Mouse (Mus musculus) neural tube, embryonic 13.5 days (tissue): ENCODE measurements around the gene Skiv2l. TPM values are rescaled to one million over a fixed set of nuclear protein-coding genes. Genes with fewer than 3 reads are reported as not detected.

Experiments
- ATAC-seq: fragments of 200-750 bp; cut with Nextera tagmentation; 2 replicates; pipeline ENCODE4 v1.8.0; 2017; ENCODE audit warnings: low read depth, mild to moderate bottlenecking, moderate TSS enrichment, moderate library complexity
- H3K27ac ChIP-seq: fragments of 300-500 bp; sonication (generic); replicated peaks from 2 replicates; pipeline ENCODE4 v1.5.1; 2015; ENCODE audit warnings: moderate library complexity, mild to moderate bottlenecking, inconsistent platforms
- H3K27me3 ChIP-seq: fragments of 300-500 bp; sonication (generic); 2 replicates; pipeline ENCODE4 v1.6.1; 2015; ENCODE audit warnings: mild to moderate bottlenecking, inconsistent platforms
- H3K36me3 ChIP-seq: fragments of 300-500 bp; sonication (generic); 2 replicates; pipeline ENCODE4 v1.6.1; 2015; ENCODE audit warnings: mild to moderate bottlenecking, inconsistent platforms
- H3K4me1 ChIP-seq: fragments of 300-500 bp; sonication (generic); replicated peaks from 2 replicates; pipeline ENCODE4 v1.6.1; 2015; ENCODE audit warnings: inconsistent platforms
- H3K4me2 ChIP-seq: fragments of 300-500 bp; sonication (generic); 2 replicates; pipeline ENCODE4 v1.6.1; 2015; ENCODE audit warnings: inconsistent platforms, mild to moderate bottlenecking, moderate library complexity
- H3K4me3 ChIP-seq: fragments of 300-500 bp; sonication (generic); 2 replicates; pipeline ENCODE4 v1.5.1; 2015; ENCODE audit warnings: mild to moderate bottlenecking, inconsistent platforms
- H3K9ac ChIP-seq: fragments of 300-500 bp; sonication (generic); 2 replicates; pipeline ENCODE4 v1.6.1; 2015; ENCODE audit warnings: moderate library complexity, mild to moderate bottlenecking, inconsistent platforms
- H3K9me3 ChIP-seq: fragments of 300-500 bp; sonication (generic); 2 replicates; pipeline ENCODE4 v1.6.1; 2016; ENCODE audit warnings: inconsistent platforms
- WGBS: fragments of 180-500 bp; shearing (Covaris S2); methylation state at CpG from one replicate; pipeline ENCODE4 v1.1.7; 2015; 5-methylcytosine and 5-hydroxymethylcytosine counted together
- polyA plus RNA-seq: library from polyadenylated mRNA; unstranded; fragments of >200 nt; fragmentation: Nextera tagmentation; extraction: Ambion mirVana; gene quantifications from 2 replicates; pipeline ENCODE4 v1.2.1, GENCODE M21; 2015

The Skiv2l gene
- polyA plus RNA-seq, 1 experiment from 2014 or later: 49.7 TPM

DNA sequence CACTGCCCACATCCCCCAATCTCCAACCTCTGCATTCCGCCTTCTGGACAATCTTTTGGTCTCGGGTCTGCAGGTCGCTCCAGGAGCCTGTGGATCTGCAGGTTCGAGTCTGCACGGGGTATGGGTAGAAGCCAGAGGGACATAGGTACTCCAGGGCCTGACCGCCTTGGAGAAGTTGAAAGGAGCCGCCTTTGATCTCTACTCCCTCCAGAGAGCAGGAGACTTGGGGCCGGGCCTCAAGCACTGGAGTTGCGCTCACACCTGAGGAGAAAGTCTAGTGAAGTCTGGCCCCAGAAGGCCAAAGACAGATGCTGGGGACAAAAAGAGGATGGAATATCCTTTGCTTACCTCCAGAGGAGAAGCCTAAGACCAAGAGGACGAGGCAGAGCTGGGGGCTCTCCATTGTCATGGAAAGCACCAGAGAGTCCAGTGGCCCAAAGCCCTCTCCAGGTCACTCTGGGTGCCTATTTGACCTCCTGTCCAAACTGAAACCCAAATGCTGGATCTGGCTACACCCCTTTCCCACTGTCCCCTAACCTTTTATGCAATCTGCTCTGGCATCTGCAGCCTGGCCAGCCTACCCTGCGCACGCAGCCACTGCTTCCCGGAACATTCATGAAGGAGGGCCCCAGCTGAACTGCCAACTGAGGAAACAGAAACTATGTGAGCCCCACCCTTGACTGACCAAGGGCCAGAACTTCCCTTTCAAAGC is 11.8 kb upstream of the Skiv2l start:
- Histone ChIP-seq H3K9ac (no peak overlapping the region), H3K4me1 (no peaks in the 10 kb centered on the region), H3K9me3 (no peaks in the 10 kb centered on the region), H3K4me2 (no peak overlapping the region), H3K4me3 (no peak overlapping the region), H3K27me3 (no peaks in the 10 kb centered on the region), H3K27ac (no peak overlapping the region), H3K36me3 (peaks cover 14% of the 10 kb centered on the region)
- no peak for ATAC-seq
- 70% methylated on average over 13 of the region's 13 CpGs for WGBS

DNA sequence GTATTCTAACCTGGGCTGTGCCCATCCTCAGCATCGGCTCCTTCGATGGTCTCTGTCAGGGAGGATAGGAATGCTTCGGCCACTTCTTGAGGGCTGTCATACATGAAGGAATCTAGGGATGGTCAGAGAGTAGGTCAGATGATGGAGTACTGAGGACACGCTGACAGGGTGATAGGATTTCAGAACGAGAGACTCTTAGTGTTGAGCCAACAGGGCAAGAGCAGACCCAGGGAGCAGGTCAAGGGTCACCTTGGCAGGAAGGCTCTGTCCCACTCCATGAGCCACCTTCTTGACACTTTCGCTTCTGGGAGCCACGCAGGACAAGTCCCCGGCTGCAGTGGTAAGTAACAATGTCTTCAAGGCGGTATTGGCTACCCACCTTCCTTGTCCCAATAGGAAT is 10.5 kb upstream of the Skiv2l start:
- ATAC-seq: no peak
- Histone ChIP-seq H3K9me3 (no peaks in the 10 kb centered on the region), H3K4me2 (no peak overlapping the region), H3K4me1 (no peaks in the 10 kb centered on the region), H3K27me3 (no peaks in the 10 kb centered on the region), H3K36me3 (peaks cover 25% of the 10 kb centered on the region), H3K4me3 (no peak overlapping the region), H3K27ac (no peak overlapping the region), H3K9ac (no peak overlapping the region)
- WGBS: 91% methylated on average over 9 of the region's 9 CpGs

DNA sequence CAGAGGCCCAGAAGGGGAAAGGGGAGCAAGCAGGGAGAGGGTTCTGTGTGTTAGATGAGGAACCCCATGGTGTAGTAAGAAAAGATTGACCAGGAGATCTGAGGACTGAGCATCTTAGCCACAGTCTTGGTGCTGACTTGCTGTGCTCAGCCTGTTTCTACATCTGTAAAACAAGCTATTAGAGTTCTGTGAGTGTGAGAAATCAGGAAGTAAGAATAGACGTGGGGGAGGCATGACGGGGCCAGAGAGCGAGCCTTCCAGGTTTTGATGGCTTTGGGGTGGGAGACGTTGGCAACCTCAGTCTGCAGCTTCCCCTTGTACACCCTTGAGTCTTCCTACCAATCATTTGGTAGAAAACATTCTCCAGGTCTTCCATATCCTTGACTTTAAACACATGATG is 8.7 kb upstream of the Skiv2l start:
- Histone ChIP-seq H3K4me1 (no peaks in the 10 kb centered on the region), H3K4me2 (no peak overlapping the region), H3K36me3 (peaks cover 44% of the 10 kb centered on the region), H3K9me3 (no peaks in the 10 kb centered on the region), H3K4me3 (no peak overlapping the region), H3K27ac (no peak overlapping the region), H3K27me3 (no peaks in the 10 kb centered on the region), H3K9ac (no peak overlapping the region)
- WGBS: 88% methylated on average over 4 of the region's 4 CpGs
- ATAC-seq: no peak

DNA sequence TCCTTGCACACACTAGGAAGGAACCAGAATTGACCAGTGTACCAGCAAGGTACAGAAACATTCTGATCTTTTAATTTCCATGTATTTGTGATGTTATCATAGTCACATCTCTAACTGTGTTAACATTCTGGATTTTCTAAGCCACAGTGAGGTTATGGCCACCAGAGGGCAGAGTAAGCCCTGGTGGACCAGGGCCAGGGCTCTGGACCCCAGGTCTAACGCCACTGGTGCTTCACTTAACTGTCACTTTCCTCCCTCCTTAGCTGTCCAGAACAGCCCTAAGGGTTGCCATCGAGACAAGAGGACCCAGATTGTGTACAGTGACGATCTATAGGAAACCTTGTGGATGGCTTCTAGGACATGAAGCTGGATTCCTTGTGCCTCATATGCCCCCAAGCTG is 5.8 kb upstream of the Skiv2l start:
- peaks cover 63% of the 10 kb centered on the region for H3K36me3 ChIP-seq
- H3K27ac ChIP-seq: no peak overlapping the region
- H3K4me2 ChIP-seq: no peak overlapping the region
- no peaks in the 10 kb centered on the region for H3K27me3 ChIP-seq
- H3K4me1 ChIP-seq: peaks cover 11% of the 10 kb centered on the region
- ATAC-seq: no peak
- 56% methylated on average over 3 of the region's 3 CpGs for WGBS
- no peaks in the 10 kb centered on the region for H3K9me3 ChIP-seq
- no peak overlapping the region for H3K9ac ChIP-seq
- no peak overlapping the region for H3K4me3 ChIP-seq

DNA sequence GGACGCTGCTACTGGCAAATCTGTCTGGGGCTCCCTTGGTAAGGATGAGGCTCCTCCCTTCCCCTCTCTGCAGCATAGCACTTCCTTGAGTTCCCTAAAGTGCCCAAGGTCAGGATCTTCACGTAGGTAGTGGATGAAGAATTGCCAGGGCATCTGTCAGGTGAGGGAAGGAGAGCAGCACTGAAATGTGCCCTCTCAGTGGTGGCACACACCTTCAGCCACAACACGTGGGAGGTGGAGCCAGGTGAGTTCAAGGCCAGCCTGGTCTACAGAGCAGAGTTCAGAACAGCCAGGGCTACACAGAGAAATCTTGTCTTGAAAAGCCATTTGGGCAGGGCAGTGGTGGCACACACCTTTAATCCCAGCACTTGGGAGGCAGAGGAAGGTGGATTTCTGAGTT is 4.8 kb upstream of the Skiv2l start:
- 83% methylated on average over 3 of the region's 3 CpGs for WGBS
- H3K36me3 ChIP-seq: peaks cover 63% of the 10 kb centered on the region
- ATAC-seq: no peak

DNA sequence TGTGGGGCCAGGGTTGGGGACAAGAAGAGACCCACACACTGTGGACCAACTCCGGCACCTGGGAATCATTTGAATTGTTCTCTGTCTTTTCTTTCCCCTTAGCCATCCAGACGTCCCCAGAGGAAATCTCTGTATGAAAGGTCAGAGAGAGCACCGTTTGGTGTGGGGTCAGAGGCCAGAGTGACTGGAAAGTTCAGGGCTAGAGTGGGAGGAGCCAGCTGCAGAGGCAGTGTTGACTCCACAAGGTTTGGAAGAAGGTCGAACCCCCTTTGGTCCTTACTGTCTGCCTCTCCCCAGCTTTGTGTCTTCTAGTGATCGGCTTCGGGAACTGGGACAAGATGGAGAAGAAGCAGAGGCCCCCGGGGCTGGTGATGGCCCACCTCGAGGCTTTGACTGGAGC is 3.5 kb upstream of the Skiv2l start:
- peaks cover 26% of the 10 kb centered on the region for H3K4me1 ChIP-seq
- no peak overlapping the region for H3K4me3 ChIP-seq
- no peak for ATAC-seq
- WGBS: 69% methylated on average over 8 of the region's 8 CpGs
- H3K27ac ChIP-seq: no peak overlapping the region
- H3K36me3 ChIP-seq: peaks cover 63% of the 10 kb centered on the region
- no peaks in the 10 kb centered on the region for H3K9me3 ChIP-seq
- no peak overlapping the region for H3K4me2 ChIP-seq
- no peak overlapping the region for H3K9ac ChIP-seq
- H3K27me3 ChIP-seq: no peaks in the 10 kb centered on the region

More for the DNA sequence above, 4.8 kb upstream of the Skiv2l start:
- Histone ChIP-seq H3K9me3 (no peaks in the 10 kb centered on the region), H3K4me2 (no peak overlapping the region), H3K27ac (no peak overlapping the region), H3K27me3 (no peaks in the 10 kb centered on the region), H3K4me3 (no peak overlapping the region), H3K4me1 (peaks cover 14% of the 10 kb centered on the region), H3K9ac (no peak overlapping the region)

DNA sequence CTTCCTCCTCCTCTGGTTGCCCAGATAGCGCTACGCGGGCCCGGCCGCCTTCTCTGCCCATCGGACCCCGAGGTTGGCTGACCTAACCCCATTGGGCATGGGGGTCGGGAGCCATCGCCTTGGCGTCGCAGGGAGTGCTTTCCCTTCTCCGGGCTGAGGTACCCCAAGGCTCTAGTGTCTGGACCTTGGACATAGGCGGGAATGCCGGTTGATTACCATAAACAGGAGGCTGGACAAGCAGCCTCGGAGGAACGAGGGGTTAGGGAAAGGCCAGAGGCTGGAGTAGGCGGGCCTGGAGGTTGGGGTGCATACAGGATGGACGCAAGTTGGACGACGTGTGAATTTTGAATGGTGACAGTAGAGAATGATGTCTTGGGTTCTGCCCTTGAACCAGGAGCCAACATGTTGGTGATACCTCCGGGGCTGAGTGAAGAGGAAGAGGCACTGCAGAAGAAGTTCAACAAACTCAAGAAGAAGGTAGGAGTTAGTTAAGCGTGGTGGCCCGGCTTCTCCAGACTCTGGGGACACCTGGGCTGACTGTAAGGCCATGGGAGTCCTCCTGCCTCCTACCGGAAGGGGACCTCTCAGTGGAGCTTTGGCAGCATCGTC is 611 bp upstream of the Skiv2l start:
- peak; percentile 62 for ATAC-seq
- no peaks in the 10 kb centered on the region for H3K9me3 ChIP-seq
- H3K4me2 ChIP-seq: peak overlapping the region; percentile 97
- H3K36me3 ChIP-seq: peaks cover 64% of the 10 kb centered on the region
- peaks cover 26% of the 10 kb centered on the region for H3K4me1 ChIP-seq
- WGBS: 2% methylated on average over 25 of the region's 25 CpGs
- H3K27ac ChIP-seq: peak overlapping the region; percentile 39; the same call in 1 of the 2 replicates
- no peaks in the 10 kb centered on the region for H3K27me3 ChIP-seq
- peak overlapping the region; percentile 89 for H3K4me3 ChIP-seq
- peak overlapping the region; percentile 93 for H3K9ac ChIP-seq

DNA sequence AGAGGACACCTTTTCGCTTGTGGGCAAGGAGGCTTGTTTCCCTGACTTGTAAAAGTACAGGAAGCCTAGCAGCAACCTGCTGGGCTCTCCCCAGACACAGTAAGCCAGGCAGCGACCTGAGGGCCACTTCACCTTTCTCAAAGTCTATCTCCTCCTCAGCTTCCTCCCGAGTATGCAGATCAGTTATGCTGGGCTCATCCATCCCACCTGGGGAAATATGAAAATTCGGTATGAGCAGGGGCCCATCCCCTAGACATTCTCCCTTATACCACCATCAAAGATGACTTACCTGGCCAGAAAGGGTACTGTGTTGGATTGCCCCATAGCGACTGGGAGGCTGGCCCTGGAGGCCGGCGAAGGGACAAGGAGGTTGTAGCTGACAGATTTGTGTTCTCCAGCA is 2.4 kb downstream of the Skiv2l start:
- Histone ChIP-seq H3K9ac (no peak overlapping the region), H3K9me3 (no peaks in the 10 kb centered on the region), H3K27me3 (no peaks in the 10 kb centered on the region), H3K36me3 (peaks cover 64% of the 10 kb centered on the region), H3K4me3 (no peak overlapping the region), H3K27ac (no peak overlapping the region), H3K4me2 (no peak overlapping the region), H3K4me1 (peaks cover 26% of the 10 kb centered on the region)
- no peak for ATAC-seq
- 92% methylated on average over 7 of the region's 7 CpGs for WGBS

DNA sequence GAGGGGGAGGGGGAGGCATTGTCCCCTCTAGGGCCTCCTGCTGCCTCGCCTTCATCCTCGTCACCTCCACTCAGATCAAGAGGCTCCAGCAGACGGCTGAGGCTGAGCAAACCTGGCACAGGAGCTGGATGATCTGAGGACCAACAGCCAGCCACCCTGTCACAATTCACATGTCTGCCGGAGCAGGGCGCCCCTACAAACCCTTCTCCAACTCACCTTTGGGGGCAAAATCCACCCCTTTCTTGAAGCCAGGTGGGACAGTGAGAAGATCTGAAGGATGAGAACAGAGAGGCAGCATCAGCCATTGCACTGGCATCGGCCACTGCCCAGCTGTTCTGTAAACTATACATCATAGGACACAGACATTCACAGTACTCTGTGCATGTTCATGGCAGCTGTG is 2.8 kb downstream of the Skiv2l start:
- no peak overlapping the region for H3K27ac ChIP-seq
- H3K9ac ChIP-seq: no peak overlapping the region
- 93% methylated on average over 6 of the region's 6 CpGs for WGBS
- H3K4me2 ChIP-seq: no peak overlapping the region
- H3K36me3 ChIP-seq: peaks cover 64% of the 10 kb centered on the region
- peaks cover 26% of the 10 kb centered on the region for H3K4me1 ChIP-seq
- H3K9me3 ChIP-seq: no peaks in the 10 kb centered on the region
- H3K4me3 ChIP-seq: no peak overlapping the region
- no peaks in the 10 kb centered on the region for H3K27me3 ChIP-seq
- no peak for ATAC-seq

DNA sequence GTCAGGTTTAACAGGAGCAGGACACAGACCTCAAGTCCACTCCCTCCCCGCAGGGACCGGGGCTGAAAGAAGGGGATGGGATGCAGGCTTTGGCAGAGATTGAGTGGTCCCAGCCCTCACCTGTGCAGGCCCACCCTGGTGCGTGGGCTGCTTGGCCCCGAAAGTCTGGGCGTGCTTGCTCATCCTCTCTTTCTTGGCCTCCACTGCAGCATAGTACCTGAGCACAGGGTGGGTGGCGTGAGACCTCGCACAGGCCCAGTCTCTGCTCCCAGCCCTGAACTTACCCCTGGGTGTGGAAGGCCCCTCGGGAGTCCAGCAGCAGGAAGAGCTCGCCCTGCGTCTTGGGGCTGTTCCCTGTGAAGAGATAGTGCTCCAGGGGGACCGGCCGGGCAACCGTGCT is 5.1 kb downstream of the Skiv2l start:
- WGBS: 94% methylated on average over 13 of the region's 13 CpGs
- ATAC-seq: no peak
- H3K9ac ChIP-seq: no peak overlapping the region
- peaks cover 12% of the 10 kb centered on the region for H3K4me1 ChIP-seq
- H3K27me3 ChIP-seq: no peaks in the 10 kb centered on the region
- no peaks in the 10 kb centered on the region for H3K9me3 ChIP-seq
- no peak overlapping the region for H3K4me3 ChIP-seq
- no peak overlapping the region for H3K4me2 ChIP-seq
- no peak overlapping the region for H3K27ac ChIP-seq
- peaks cover 82% of the 10 kb centered on the region for H3K36me3 ChIP-seq

DNA sequence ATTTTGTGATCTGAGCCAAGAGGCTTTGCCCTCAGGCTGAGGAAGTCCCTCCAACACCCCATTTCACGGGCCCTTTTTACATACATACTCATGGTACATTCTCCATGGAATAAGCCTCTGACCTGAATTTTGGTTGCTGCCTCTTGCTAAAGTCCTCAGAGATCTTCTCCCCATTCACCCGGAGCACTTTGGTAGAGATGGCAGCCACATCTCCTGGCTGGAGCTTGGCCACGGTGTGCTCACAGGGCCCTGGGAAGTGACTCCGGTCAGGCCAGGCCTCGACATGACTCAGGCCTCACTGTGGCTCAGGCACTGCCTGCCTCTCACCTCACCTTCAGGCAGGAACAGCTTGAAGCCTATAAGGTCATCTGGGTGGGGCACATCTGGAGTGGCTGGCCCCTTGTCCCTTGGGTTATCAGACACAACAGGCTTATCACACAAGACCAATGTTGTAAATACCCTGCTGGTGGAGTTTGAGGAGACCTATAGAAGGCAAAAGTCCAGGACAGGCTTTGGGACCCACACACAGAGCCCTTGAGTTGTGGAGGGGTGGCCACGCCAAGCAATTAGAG is 9.2 kb downstream of the Skiv2l start:
- Histone ChIP-seq H3K27ac (no peak overlapping the region), H3K4me2 (no peak overlapping the region), H3K4me1 (peaks cover 23% of the 10 kb centered on the region), H3K9ac (no peak overlapping the region), H3K36me3 (peaks cover 78% of the 10 kb centered on the region), H3K9me3 (no peaks in the 10 kb centered on the region), H3K4me3 (no peak overlapping the region), H3K27me3 (no peaks in the 10 kb centered on the region)
- 86% methylated on average over 6 of the region's 6 CpGs for WGBS
- no peak for ATAC-seq

DNA sequence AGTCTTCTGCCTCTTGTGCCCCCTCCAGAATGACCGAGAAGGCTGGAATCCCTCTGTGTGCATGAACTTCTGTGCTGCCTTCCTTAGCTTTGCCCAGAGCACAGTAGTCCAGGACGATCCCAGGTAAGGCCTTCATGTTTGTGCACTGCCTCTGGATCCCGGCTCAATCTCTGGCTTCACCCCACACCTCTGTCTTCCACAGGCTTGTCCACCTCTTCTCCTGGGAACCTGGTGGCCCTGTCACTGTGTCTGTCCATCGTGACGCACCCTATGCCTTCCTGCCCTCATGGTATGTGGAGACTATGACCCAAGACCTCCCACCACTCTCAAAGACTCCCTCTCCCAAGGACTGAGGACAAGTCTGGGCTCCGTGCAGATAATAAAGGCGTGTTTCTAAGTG is 11.2 kb downstream of the Skiv2l start:
- H3K4me2 ChIP-seq: no peak overlapping the region
- WGBS: 91% methylated on average over 7 of the region's 7 CpGs
- ATAC-seq: no peak
- no peak overlapping the region for H3K9ac ChIP-seq
- no peak overlapping the region; the same call in 1 of the 2 replicates for H3K4me3 ChIP-seq
- H3K4me1 ChIP-seq: peaks cover 30% of the 10 kb centered on the region
- H3K27ac ChIP-seq: no peak overlapping the region
- H3K9me3 ChIP-seq: no peaks in the 10 kb centered on the region
- peaks cover 67% of the 10 kb centered on the region for H3K36me3 ChIP-seq
- no peaks in the 10 kb centered on the region for H3K27me3 ChIP-seq
